Mouse (Mus musculus): ENCODE data around the gene Fndc3b.

The Fndc3b gene

DNA sequence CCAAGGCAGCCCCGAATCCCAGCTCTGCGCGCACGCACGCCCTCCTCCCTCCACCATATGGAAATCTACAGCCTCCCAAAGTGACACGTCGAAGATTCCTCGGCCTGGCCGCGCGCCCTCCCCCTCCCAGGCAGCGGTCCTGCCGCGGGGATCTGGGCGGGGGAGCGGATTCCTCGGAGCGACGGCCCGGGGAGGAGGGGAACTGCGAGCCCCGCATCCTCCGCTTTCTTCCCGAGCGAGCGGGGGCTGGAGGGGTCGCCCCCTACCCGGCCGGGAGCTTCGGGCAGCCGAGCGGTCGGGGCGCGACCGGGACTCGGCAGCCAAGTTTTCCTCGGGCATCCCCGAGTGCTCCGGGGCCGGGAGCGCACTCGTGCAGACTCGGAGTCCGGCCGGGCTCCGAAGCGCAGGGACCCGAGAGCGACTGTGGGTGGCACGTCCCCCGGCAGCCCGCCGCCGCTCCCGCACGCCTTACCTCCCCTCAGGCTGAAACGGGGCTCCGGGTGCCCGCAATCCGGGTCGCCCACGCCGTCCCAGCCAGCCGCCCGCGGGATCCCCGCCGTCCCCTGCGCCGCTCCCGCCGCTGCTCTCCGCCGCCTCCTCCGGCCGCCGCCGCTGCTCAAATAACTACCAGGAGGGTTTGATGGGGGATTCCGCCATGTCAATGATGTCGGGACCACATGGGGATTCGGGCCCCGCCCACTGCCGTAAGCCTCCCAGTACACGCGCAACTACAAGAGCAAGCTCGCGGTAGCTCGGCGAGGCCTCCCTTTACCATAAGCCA, at the start of gene Fndc3b:
Gene Fndc3b, minus strand, starts transcription at position 660 of the 781 bp plus-strand sequence.
- ChIA-PET POLR2A (interaction anchor here in 3 of 4 experiments (0.5 to 3.0 kb wide), 58 partner anchors 8 to 728 kb away, joined by 3 to 16 read pairs (median 4); partner anchors contain the start of gene Pld1 (in 1 of the 3)), CTCF (interaction anchor here in 1 of 4 experiments (0.6 to 0.7 kb wide), 2 partner anchors 317 to 501 kb away, joined by 3 read pairs; no protein-coding TSS in a partner anchor)

GRCm38 (mm10) chr3:27760278-27760677, 49.2 kb upstream of the Fndc3b start:
- POLR2A ChIA-PET = no interaction called here
- CTCF ChIA-PET = no interaction called here

- ChIA-PET CTCF (interaction anchor here in 2 of 4 experiments (0.5 to 1.2 kb wide), 2 partner anchors 13 to 28 kb away, joined by 3 read pairs; no protein-coding TSS in a partner anchor), POLR2A (interaction anchor here in 1 of 4 experiments (0.6 to 1.7 kb wide), 3 partner anchors 13 to 48 kb away, joined by 4 to 5 read pairs (median 4); partner anchors contain the start of gene Fndc3b)
Measured at GRCm38 (mm10) chr3:27758976-27759375, 47.9 kb upstream of the Fndc3b start.

DNA sequence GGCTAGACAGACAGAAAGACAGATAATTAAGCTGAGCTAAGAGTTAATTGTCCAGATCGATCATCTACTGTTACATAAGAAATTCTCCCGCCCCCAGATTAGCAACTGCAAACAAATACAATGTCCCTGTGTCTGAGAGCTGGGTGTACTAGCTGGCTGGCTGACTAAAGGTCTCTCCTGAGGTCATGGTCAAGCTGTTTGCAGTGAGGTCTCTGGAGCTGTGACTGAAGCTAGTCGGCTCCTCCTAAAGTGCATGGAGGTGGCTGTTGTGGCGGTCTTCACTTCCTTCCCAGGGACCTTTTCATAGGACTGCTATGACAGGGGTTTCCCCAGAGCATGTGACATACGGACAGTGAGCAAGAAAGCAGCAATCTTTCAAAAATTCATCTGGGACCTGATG, 40.5 kb upstream of the Fndc3b start:
- POLR2A ChIA-PET = no interaction called here
- CTCF ChIA-PET = no interaction called here

DNA sequence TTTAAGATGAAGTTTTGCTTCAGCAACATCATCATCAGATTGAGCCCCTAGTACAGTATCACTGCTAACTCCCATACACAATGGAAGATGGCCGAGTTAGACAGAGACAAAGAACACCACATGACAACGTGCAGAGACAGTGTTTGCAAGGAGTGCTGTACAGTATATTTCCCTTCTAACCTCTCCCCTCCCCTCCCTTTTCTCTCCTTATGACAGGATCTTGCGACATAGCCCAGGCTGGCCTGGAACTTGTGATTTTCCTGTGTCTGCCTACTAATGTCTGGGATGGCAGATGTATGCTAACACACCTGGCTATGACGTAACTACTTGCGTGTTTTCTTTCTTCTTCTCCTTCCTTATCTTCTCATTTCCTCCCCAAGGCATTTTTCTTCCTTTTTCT, 40.0 kb upstream of the Fndc3b start:
- CTCF ChIA-PET = no interaction called here
- POLR2A ChIA-PET = no interaction called here

DNA sequence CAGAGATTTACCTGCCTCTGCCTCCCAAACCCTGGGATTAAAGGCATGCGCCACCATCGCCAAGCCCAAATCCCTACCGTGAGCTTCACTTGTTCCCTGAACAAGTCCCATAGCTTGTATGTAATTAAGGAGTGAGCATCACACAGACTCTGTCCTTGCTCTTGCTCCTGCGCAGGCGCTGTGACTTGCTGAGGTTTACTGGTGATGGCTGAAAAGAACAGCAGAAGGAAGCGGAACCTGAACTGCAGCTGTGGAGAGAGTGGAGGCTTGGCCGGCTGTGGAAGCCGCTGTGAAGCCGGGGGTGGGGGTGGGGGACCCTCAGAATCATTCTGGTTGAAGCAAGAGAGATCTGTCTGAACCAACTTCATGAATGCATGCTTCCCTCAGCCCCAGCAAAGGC, 34.5 kb upstream of the Fndc3b start:
- ChIA-PET POLR2A (interaction anchor here in 3 of 4 experiments (0.6 to 1.9 kb wide), 14 partner anchors 9 to 356 kb away, joined by 3 to 8 read pairs (median 4); partner anchors contain the start of gene Fndc3b (in 2 of the 3)), CTCF (interaction anchor here in 3 of 4 experiments (0.6 to 0.9 kb wide), 3 partner anchors 13 to 508 kb away, joined by 3 to 4 read pairs (median 4); no protein-coding TSS in a partner anchor)

GRCm38 (mm10) chr3:27744754-27745153, 33.6 kb upstream of the Fndc3b start:
- CTCF ChIA-PET = no interaction called here
- POLR2A ChIA-PET = interaction anchor here in 3 of 4 experiments (0.8 to 1.9 kb wide), 3 partner anchors 14 to 80 kb away, joined by 4 to 6 read pairs (median 5); no protein-coding TSS in a partner anchor

DNA sequence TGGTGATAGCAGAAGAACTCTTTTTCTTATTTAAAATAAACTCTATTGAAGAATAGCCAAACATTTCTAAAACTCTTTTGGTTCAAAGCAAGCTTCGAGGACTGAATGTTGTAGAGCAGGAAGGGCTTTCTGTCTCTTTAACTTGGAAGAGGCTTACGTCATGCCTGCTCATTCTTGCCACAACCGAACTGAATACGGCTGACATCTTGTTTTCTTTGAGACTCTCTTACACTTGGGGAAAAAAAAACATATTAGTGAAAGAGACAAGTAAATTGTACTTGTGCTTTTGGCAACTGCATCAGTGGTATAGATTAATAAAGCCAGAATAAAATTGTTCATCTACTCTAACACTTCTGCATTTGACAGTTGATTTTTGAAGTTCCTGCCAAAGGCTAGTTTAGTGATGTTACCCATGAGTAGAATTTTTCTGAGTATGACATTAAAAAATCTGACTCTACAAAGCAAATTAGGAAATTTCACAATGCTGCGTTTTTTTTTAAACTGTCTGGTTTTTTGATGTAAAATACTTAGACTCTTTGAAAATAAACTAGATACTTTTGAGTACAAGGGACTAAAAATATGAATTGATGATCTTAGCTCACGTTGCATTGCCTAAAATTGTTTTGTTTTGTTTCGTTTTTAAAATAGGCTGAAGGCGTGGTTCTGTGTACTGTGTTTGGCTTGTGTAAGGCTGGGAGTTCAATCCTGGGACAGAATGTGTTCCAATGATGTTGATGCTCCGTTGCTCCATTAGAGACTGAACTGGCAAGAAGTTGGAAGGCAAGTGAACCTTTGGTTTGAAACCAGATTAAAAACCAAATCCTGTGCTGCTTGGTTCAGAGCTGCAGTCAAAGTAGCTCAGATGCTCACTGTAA, 32.4 kb upstream of the Fndc3b start:
- POLR2A ChIA-PET = interaction anchor here in 1 of 4 experiments (0.6 kb wide), 1 partner anchor 15 kb away, joined by 4 read pairs; no protein-coding TSS in a partner anchor
- CTCF ChIA-PET = no interaction called here

DNA sequence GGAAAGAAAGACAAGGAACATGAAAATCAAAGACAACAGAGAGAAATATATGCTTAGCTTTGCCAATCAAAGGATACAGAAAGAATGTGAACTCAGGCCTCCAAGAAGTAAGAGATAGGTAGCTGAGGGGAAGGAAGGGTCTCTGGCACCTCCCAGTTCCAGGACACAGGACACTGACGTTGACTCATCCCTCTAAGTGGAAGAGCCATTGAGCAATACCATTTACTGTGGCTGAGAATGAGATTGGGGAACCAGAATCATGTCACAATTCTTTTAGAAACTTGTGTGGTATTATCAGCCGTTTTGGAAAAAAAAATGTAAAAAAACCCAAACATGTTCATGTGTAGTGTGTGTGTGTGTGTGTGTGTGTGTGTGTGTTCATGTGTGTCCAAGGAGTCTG, 31.0 kb upstream of the Fndc3b start:
- CTCF ChIA-PET = no interaction called here

GRCm38 (mm10) chr3:27740136-27740535, 29.0 kb upstream of the Fndc3b start:
- ChIA-PET CTCF (interaction anchor here in 1 of 4 experiments (0.6 kb wide), 1 partner anchor 57 kb away, joined by 6 read pairs; no protein-coding TSS in a partner anchor), POLR2A (interaction anchor here in 1 of 4 experiments (0.6 kb wide), 1 partner anchor 12 kb away, joined by 3 read pairs; no protein-coding TSS in a partner anchor)

More for the DNA sequence above, 31.0 kb upstream of the Fndc3b start:
- POLR2A ChIA-PET = no interaction called here

DNA sequence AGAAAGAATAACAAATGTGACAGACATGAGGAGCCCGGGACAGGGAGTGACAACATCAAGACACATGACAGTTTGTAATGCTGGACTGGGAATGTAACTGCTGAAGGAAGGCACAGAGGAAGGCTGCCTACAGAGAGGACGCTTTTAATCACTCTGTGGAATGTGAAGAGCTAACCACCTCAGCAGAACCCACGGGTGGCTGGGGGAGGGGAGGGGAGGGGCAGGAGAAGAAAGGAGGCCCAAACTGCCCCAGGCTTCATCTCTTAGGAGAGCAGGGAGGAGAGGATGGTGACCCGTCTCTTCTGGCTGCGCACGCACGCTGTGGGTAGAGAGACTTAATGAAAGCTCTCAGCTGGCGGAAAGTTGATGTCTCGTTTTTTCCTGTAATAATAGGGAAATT, 25.1 kb upstream of the Fndc3b start:
- POLR2A ChIA-PET = interaction anchor here in 3 of 4 experiments (0.6 to 1.0 kb wide), 9 partner anchors 9 to 74 kb away, joined by 3 to 7 read pairs (median 3); partner anchors contain the start of gene Fndc3b (in 3 of the 3)
- CTCF ChIA-PET = no interaction called here

- POLR2A ChIA-PET = no interaction called here
- CTCF ChIA-PET = no interaction called here
Measured at GRCm38 (mm10) chr3:27735113-27735512, 24.0 kb upstream of the Fndc3b start.

GRCm38 (mm10) chr3:27728798-27729782, 18.0 kb upstream of the Fndc3b start:
- ChIA-PET CTCF (interaction anchor here in 1 of 4 experiments (0.7 kb wide), 1 partner anchor 288 kb away, joined by 3 read pairs; no protein-coding TSS in a partner anchor), POLR2A (interaction anchor here in 2 of 4 experiments (0.5 to 0.9 kb wide), 4 partner anchors 10 to 187 kb away, joined by 3 to 4 read pairs (median 4); no protein-coding TSS in a partner anchor)

DNA sequence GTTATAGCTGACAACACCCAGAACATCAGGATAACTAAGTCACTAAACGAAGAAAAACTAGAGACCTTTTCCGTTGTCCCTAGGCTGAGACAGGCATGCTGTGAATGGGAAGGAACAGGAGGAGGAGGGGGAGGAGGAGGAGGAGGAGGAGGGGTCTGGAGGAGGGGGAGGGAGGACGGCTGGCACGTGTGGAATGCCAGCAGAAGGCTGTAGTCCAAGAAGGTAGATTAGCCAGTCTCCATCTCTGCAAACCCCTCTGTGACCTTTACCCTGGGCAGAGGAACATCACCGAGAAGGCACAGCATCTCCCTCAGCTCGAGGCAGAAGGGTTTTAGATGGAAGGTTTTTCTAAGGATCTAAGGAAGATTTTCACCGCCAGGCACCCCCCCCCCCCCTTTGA, 17.1 kb upstream of the Fndc3b start:
- CTCF ChIA-PET = interaction anchor here in 1 of 4 experiments (0.7 kb wide), 1 partner anchor 287 kb away, joined by 3 read pairs; no protein-coding TSS in a partner anchor
- POLR2A ChIA-PET = interaction anchor here in 2 of 4 experiments (0.5 to 0.9 kb wide), 6 partner anchors 9 to 203 kb away, joined by 3 to 4 read pairs (median 3); no protein-coding TSS in a partner anchor

- ChIA-PET POLR2A (no interaction called here), CTCF (no interaction called here)
Measured at GRCm38 (mm10) chr3:27725752-27726151, 14.6 kb upstream of the Fndc3b start.

DNA sequence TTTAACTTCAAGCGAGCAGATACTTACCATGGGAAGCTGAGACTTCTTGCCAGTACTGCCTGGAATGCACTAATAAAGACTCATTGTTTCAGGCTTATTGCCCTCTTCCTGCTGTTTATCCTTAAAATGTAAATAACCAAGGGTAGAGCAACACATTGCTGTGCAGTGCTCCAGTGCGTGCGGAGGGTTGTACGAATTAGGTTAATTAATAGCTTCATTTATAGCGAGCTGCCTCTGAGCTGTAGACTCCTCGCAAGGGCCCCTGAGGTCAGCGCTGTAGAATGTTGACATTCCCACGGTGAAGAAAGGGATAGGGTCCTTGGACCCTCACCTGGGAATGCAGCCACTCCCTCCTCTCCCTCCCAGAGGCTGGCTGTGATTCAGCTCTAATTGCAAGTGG, 13.1 kb upstream of the Fndc3b start:
- POLR2A ChIA-PET = interaction anchor here in 2 of 4 experiments (0.6 to 1.4 kb wide), 3 partner anchors 13 to 61 kb away, joined by 3 to 12 read pairs (median 4); partner anchors contain the start of gene Fndc3b (in 1 of the 2)
- CTCF ChIA-PET = no interaction called here

DNA sequence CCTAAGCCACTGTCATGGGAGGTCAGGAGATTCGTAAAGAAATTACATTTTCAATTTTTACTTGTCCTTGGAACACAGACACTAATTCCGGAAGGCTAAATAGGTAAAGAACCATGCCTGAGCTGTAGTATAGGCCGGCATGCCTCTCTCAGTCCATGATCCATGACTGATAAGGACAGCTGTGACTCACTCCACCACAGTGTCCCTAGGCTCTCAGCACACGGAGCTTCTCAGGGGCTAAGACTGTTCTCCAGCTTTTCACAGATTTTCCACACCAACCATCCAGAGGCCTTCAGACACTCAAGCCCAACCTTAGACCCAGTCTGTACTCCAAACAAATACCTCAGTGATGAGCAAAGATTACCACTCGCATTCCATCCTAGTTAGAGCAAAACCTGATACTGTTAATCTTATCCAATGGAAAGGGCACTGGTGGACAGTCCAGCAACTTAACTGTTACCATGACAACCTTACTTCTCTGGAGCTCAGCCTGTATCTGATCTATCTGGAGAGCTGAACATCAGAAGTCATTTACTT, 7.8 kb upstream of the Fndc3b start:
- POLR2A ChIA-PET = interaction anchor here in 1 of 4 experiments (0.5 kb wide), 1 partner anchor 10 kb away, joined by 3 read pairs; no protein-coding TSS in a partner anchor
- CTCF ChIA-PET = no interaction called here

All from embryonic stem cell, embryonic (primary cell).